Mouse (Mus musculus): ENCODE measurements around the gene Gfer. TPM values are rescaled to one million over a fixed set of nuclear protein-coding genes. Genes with fewer than 3 reads are reported as not detected.
"Not testable (repeated sequence)": the region's sequence is repeated elsewhere in the genome, so short reads cannot be mapped to it uniquely, and the experiment has no call there.

Gene Gfer
- polyA plus RNA-seq, 1 experiment from 2014 or later = 48.1 TPM

DNA sequence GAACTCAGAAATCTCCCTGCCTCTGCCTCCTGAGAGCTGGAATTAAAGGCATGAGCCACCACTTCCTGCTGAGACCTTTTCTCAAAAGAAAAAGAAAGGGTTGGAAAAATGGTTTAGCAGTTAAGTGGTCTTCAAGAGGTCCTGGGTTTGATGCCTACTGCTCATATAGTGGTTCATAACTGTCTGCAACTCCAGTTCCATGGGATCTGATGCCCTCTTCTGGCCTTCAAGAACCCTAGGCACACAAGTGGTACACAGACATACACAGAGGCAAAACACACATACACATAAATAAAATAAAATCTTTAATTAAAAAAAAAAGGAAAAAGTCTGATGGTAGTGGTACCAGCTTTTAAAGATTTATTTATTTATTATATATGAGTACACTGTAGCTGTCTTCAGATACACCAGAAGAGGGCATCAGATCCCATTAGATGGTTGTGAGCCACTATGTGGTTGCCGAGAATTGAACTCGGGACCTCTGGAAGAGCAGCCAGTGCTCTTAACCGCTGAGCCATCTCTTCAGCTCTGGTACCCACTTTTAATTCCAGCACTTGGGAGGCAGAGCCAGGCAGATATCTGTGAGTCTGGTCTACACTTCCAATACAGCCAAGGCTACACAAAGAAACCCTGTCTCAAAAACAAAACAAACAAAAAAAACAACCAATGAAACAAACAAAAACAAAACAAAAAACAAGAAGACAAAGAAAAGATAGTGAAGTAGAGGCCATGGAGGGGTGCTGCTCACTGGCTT lies 29.9 kb upstream of the Gfer start:
- DNase-seq (ENCODE audit: low spot score) = no peak
- no peak overlapping the region for H3K9ac ChIP-seq (ENCODE audit: low read length)
- peaks cover 23% of the 10 kb centered on the region for H3K4me1 ChIP-seq (replicated peaks; ENCODE audit: control insufficient read depth, insufficient read depth, low read length)
- no peak overlapping the region for H3K4me2 ChIP-seq (ENCODE audit: low read length)
- H3K9me3 ChIP-seq (ENCODE audit: control insufficient read depth, low read length) = no peaks in the 10 kb centered on the region
- peaks cover 16% of the 10 kb centered on the region for H3K36me3 ChIP-seq (ENCODE audit: control insufficient read depth, insufficient read depth, low read length)
- no peak overlapping the region for H3K27ac ChIP-seq (ENCODE audit: low read depth)
- ATAC-seq (replicated peaks; ENCODE audit: low FRiP score, low TSS enrichment, low read depth) = no peak
- H3K4me3 ChIP-seq (ENCODE audit: low read depth, low read length) = no peak overlapping the region
- WGBS = 65% methylated on average over 3 of the region's 3 CpGs
- H3K27me3 ChIP-seq (replicated peaks; ENCODE audit: control insufficient read depth, insufficient read depth, low read length) = no peaks in the 10 kb centered on the region

DNA sequence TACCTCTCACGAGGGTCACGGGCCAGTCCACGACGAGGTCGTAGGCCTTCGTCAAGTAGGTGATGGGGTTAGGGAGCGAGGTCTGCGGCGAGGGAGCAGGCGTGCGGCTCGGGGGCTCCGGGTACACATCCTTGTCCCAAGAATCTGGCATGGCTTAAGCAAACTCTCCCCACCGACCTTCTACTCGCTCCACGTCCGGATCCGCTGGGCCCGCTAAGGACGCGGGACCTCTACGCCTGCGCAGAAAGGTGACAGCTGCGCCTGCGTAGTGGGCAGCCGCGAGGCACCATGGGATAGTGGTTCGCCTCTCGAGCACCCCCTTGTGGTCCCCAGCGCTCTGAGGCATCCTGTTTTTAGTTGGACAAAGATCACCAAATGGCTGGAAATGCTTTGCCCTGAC lies 28.2 kb upstream of the Gfer start, which contains the start of gene Ndufb10:
Ndufb10 (minus strand) TSS at position 295 of the 400 bp plus-strand sequence.
- peak within 1 kb of the TSS; percentile 67 for H3K4me2 ChIP-seq (ENCODE audit: low read length)
- DNase-seq (ENCODE audit: low spot score) = peak; percentile 99
- peaks cover 23% of the 10 kb centered on the region for H3K4me1 ChIP-seq (replicated peaks; ENCODE audit: control insufficient read depth, insufficient read depth, low read length)
- H3K9me3 ChIP-seq (ENCODE audit: control insufficient read depth, low read length) = no peaks in the 10 kb centered on the region
- ATAC-seq (replicated peaks; ENCODE audit: low FRiP score, low TSS enrichment, low read depth) = peak; percentile 48
- WGBS = under 1% methylated on average over 30 of the region's 30 CpGs
- no peaks in the 10 kb centered on the region for H3K27me3 ChIP-seq (replicated peaks; ENCODE audit: control insufficient read depth, insufficient read depth, low read length)
- peak within 1 kb of the TSS; percentile 62 for H3K27ac ChIP-seq (ENCODE audit: low read depth)
- peak within 1 kb of the TSS; percentile 70 for H3K4me3 ChIP-seq (ENCODE audit: low read depth, low read length)
- H3K9ac ChIP-seq (ENCODE audit: low read length) = peak within 1 kb of the TSS; percentile 72
- peaks cover 18% of the 10 kb centered on the region for H3K36me3 ChIP-seq (ENCODE audit: control insufficient read depth, insufficient read depth, low read length)

DNA sequence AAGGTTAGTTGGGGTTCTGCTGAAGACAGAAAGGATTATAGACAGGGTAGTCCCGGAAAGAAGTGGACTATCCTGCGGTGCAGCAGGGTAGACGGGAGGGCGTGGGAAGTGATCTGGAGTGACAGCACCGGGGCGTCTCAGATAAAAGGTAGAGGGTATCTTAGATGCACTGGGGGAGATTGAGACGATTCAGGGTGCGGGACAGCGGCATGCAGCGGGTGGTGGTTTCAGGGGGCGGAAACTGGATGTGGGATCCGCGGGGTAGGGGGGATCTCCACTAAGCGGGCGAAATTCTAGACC lies 27.9 kb upstream of the Gfer start:
- under 1% methylated on average over 15 of the region's 15 CpGs for WGBS
- DNase-seq (ENCODE audit: low spot score) (no peak), ATAC-seq (replicated peaks; ENCODE audit: low FRiP score, low TSS enrichment, low read depth) (no peak)
- H3K36me3 ChIP-seq (ENCODE audit: control insufficient read depth, insufficient read depth, low read length) = peaks cover 18% of the 10 kb centered on the region
- H3K9ac ChIP-seq (ENCODE audit: low read length) = peak overlapping the region; percentile 72
- H3K9me3 ChIP-seq (ENCODE audit: control insufficient read depth, low read length) = no peaks in the 10 kb centered on the region
- H3K4me2 ChIP-seq (ENCODE audit: low read length) = peak overlapping the region; percentile 67
- no peaks in the 10 kb centered on the region for H3K27me3 ChIP-seq (replicated peaks; ENCODE audit: control insufficient read depth, insufficient read depth, low read length)
- H3K4me1 ChIP-seq (replicated peaks; ENCODE audit: control insufficient read depth, insufficient read depth, low read length) = peaks cover 23% of the 10 kb centered on the region
- peak overlapping the region; percentile 62 for H3K27ac ChIP-seq (ENCODE audit: low read depth)
- H3K4me3 ChIP-seq (ENCODE audit: low read depth, low read length) = peak overlapping the region; percentile 70

DNA sequence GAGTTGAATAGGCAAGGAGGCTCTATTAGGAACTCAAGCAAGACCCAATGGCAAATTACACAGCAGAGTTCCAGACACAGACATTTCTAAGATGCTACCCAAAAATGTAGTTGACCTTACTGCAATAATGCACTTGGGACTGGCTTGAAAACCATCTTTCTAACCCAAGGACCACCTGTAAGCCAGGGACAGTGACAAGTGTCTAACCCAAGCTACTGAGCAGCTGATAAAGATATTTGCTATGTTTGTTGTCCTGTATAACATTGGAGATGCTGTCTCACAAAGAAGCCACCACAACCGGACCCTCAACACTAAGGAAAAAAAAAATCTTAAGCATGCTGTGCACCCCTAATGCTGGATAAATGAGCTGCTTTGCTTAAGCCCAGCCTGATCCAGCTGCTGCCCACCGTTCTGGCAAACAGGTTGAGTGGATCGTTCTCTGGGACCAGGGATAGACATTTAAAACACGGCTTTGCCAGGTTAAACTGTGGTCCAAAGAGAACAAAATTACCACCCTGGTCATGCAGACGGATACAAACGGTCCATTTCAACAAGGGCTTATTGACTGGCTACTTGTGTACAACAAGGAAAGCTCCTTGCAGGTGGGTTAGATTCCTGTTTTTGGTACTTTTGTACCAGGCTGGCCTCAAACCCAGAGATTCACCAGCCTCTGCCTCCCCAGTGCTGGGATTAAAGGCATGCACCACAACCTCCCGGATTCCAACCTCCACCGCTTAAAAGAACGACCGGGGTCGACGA lies 27.3 kb upstream of the Gfer start:
- WGBS = under 1% methylated on average over 12 of the region's 12 CpGs
- 0 out of 2 replicates have a peak overlapping the region, but pooled peaks have one; percentile 62 for H3K27ac ChIP-seq (ENCODE audit: low read depth)
- peaks cover 23% of the 10 kb centered on the region for H3K4me1 ChIP-seq (replicated peaks; ENCODE audit: control insufficient read depth, insufficient read depth, low read length)
- H3K9me3 ChIP-seq (ENCODE audit: control insufficient read depth, low read length) = no peaks in the 10 kb centered on the region
- H3K36me3 ChIP-seq (ENCODE audit: control insufficient read depth, insufficient read depth, low read length) = peaks cover 18% of the 10 kb centered on the region
- ATAC-seq (replicated peaks; ENCODE audit: low FRiP score, low TSS enrichment, low read depth) (no peak), DNase-seq (ENCODE audit: low spot score) (no peak)
- H3K4me2 ChIP-seq (ENCODE audit: low read length) = peak overlapping the region; percentile 67
- H3K4me3 ChIP-seq (ENCODE audit: low read depth, low read length) = peak overlapping the region; percentile 70
- H3K27me3 ChIP-seq (replicated peaks; ENCODE audit: control insufficient read depth, insufficient read depth, low read length) = no peaks in the 10 kb centered on the region
- peak overlapping the region; percentile 72 for H3K9ac ChIP-seq (ENCODE audit: low read length)

DNA sequence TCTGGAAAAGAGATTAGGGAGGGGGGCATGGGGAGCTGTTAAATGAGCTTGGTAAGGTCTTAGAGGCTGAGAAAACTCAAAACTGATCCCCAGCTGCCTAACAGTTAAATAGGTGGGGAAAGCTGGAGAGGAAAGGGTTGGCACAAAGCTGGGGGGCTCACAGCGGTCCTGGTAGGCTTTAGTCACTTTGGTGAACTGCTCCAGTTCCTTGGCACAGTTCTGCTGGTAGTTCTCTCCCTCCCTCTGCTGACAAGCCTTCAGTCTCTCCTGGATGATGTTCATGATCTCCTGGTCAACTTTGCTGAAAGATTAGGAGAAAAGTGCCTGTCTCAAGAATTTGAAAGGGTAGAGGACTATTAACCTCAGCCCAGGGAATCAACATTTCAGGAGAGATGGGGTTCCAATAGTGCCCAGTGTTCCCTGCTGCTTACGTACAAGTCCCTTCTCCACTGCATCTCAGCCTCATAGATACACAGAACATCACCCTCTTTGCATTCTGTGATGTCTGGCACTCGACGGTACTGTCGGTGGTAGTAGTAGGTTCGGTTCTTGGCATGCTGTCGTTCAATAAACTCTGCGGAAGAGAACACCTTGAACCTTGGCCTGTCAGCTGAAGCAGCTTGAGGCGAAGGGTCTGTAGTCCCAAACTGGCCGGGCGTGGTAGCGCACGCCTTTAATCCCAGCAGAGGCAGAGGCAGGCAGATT lies 26.4 kb upstream of the Gfer start:
- H3K9me3 ChIP-seq (ENCODE audit: control insufficient read depth, low read length) = no peaks in the 10 kb centered on the region
- peak overlapping the region; percentile 72; the same call in 1 of the 2 replicates for H3K9ac ChIP-seq (ENCODE audit: low read length)
- H3K4me2 ChIP-seq (ENCODE audit: low read length) = peak overlapping the region; percentile 67
- H3K4me1 ChIP-seq (replicated peaks; ENCODE audit: control insufficient read depth, insufficient read depth, low read length) = peaks cover 23% of the 10 kb centered on the region
- no peak for ATAC-seq (replicated peaks; ENCODE audit: low FRiP score, low TSS enrichment, low read depth)
- 0 out of 2 replicates have a peak overlapping the region, but pooled peaks have one; percentile 70 for H3K4me3 ChIP-seq (ENCODE audit: low read depth, low read length)
- H3K36me3 ChIP-seq (ENCODE audit: control insufficient read depth, insufficient read depth, low read length) = peaks cover 21% of the 10 kb centered on the region
- WGBS = 36% methylated on average over 13 of the region's 13 CpGs
- no peak overlapping the region for H3K27ac ChIP-seq (ENCODE audit: low read depth)
- no peak for DNase-seq (ENCODE audit: low spot score)
- H3K27me3 ChIP-seq (replicated peaks; ENCODE audit: control insufficient read depth, insufficient read depth, low read length) = no peaks in the 10 kb centered on the region

DNA sequence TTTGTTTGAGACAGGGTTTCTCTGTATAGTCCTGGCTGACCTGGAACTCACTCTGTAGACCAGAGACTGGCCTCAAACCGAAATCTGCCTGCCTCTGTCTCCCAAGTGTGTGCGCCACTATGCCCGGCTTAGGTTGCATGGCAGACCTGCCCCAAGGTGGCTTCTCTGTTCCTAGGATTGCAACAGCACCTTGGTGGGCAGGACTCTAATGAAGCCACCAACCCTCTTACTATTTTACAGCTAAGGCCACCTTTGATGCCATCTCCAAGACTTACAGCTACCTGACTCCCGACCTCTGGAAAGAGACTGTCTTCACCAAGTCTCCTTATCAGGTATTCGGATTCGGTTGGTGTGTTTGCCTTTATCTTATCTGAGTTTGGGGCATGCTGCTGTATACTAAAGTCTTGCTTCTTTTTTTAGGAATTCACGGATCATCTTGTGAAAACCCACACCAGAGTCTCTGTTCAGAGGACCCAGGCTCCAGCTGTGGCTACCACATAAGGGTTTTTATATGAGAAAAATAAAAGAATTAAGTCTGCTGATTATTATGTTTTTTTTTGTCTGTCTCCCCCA lies 25.5 kb upstream of the Gfer start:
- WGBS = 56% methylated on average over 7 of the region's 7 CpGs
- H3K4me3 ChIP-seq (ENCODE audit: low read depth, low read length) = peak overlapping the region; percentile 92
- H3K27ac ChIP-seq (ENCODE audit: low read depth) = not testable (repeated sequence)

DNA sequence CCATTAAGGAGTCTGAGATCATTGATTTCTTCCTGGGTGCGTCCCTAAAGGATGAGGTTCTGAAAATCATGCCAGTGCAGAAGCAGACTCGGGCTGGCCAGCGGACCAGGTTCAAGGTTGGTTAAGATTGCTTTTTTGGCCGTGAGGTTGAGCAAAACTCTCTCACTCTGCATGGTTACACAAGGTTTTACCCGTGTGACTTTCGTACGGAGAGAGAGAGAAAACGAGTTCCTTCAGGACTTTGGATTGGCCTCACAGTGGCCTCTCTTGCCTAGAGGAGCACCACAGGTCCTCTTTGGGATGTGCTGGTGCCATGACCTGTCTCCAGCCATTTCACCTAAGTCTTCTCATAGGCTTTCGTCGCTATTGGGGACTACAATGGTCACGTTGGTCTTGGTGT lies 24.7 kb upstream of the Gfer start:
- not testable (repeated sequence) for H3K27ac ChIP-seq (ENCODE audit: low read depth); H3K27me3 ChIP-seq (replicated peaks; ENCODE audit: control insufficient read depth, insufficient read depth, low read length); H3K9me3 ChIP-seq (ENCODE audit: control insufficient read depth, low read length); ATAC-seq (replicated peaks; ENCODE audit: low FRiP score, low TSS enrichment, low read depth); DNase-seq (ENCODE audit: low spot score)
- H3K36me3 ChIP-seq (ENCODE audit: control insufficient read depth, insufficient read depth, low read length) = peaks cover 35% of the 10 kb centered on the region
- H3K4me2 ChIP-seq (ENCODE audit: low read length) = peak overlapping the region; percentile 67
- 0% methylated on average over 10 of the region's 11 CpGs for WGBS
- H3K4me3 ChIP-seq (ENCODE audit: low read depth, low read length) = peak overlapping the region; percentile 92
- peaks cover 23% of the 10 kb centered on the region for H3K4me1 ChIP-seq (replicated peaks; ENCODE audit: control insufficient read depth, insufficient read depth, low read length)
- H3K9ac ChIP-seq (ENCODE audit: low read length) = peak overlapping the region; percentile 94

More for the DNA sequence above, 25.5 kb upstream of the Gfer start:
- not testable (repeated sequence) for H3K9me3 ChIP-seq (ENCODE audit: control insufficient read depth, low read length); ATAC-seq (replicated peaks; ENCODE audit: low FRiP score, low TSS enrichment, low read depth); DNase-seq (ENCODE audit: low spot score); H3K27me3 ChIP-seq (replicated peaks; ENCODE audit: control insufficient read depth, insufficient read depth, low read length)
- Histone ChIP-seq H3K9ac (ENCODE audit: low read length) (peak overlapping the region; percentile 94), H3K4me1 (replicated peaks; ENCODE audit: control insufficient read depth, insufficient read depth, low read length) (peaks cover 23% of the 10 kb centered on the region), H3K36me3 (ENCODE audit: control insufficient read depth, insufficient read depth, low read length) (peaks cover 28% of the 10 kb centered on the region), H3K4me2 (ENCODE audit: low read length) (peak overlapping the region; percentile 67)

All from intestine, embryonic 14.5 days (tissue).